24 mouse cellular contexts compared by ENCODE assay signal in genomic region chr11:73583188-73583587, GRCm38 (mm10). TPM values are rescaled to one million over a fixed set of nuclear protein-coding genes. Genes with fewer than 3 reads are reported as not detected.
DNase-seq lines count a peak whose midpoint lies in the region; ATAC-seq and TF ChIP-seq lines count a peak whose summit lies in the region.
"Not testable (repeated sequence)": the region's sequence is repeated elsewhere in the genome, so short reads cannot be mapped to it uniquely, and the experiment has no call there.
"Had no signal": no experiment of that assay in that cellular context is flagged by ENCODE, and none has a peak within 500 bp of the region (broad histone marks: within the 10 kb centered on the region; RNA-seq: fewer than 3 reads in every experiment).

No protein-coding gene starts in this region.

- H3K9ac ChIP-seq in MEL (ENCODE audit: control insufficient read depth, low read depth, low read length, poor library complexity, severe bottlenecking): peak overlapping the region; percentile 9; the same call in 1 of the 2 replicates
- H3K9ac ChIP-seq in liver, embryonic 11.5 days (ENCODE audit: low read depth, low read length); liver, embryonic 13.5 days; liver, embryonic 15.5 days: not testable (repeated sequence)

- not testable (repeated sequence) for H3K79me2 ChIP-seq in MEL (ENCODE audit: control insufficient read depth, insufficient read depth, low read length, poor library complexity)

- not testable (repeated sequence) for H3K27me3 ChIP-seq in MEL (ENCODE audit: control insufficient read depth in 1 of 2, insufficient read depth in 2 of 2, low read length in 2 of 2); heart, embryonic 10.5 days (ENCODE audit: insufficient read depth, poor library complexity, severe bottlenecking); liver, embryonic 11.5 days (replicated peaks; ENCODE audit: control insufficient read depth, insufficient read depth, low read length); liver, embryonic 13.5 days; liver, embryonic 15.5 days

- peak; percentile 88 to 89 for TF ChIP-seq EP300 in MEL (IDR thresholded peaks at IDR 0.05; ENCODE audit: low read depth in 1 of 2, low read length in 2 of 2)

- not testable (repeated sequence) for TF ChIP-seq CTCF in MEL (IDR thresholded peaks at IDR 0.05 in 2 of 3, conservative IDR thresholded peaks at IDR 0.05 in 1 of 3; ENCODE audit: control insufficient read depth in 1 of 3, insufficient read depth in 1 of 3, low read depth in 2 of 3, low read length in 3 of 3, poor library complexity in 1 of 3, severe bottlenecking in 1 of 3)

- not testable (repeated sequence) for TF ChIP-seq RAD21 in MEL (IDR thresholded peaks at IDR 0.05; ENCODE audit: low read depth, low read length)

- not testable (repeated sequence) for H3K4me2 ChIP-seq in liver, embryonic 11.5 days; liver, embryonic 13.5 days; liver, embryonic 15.5 days

- DNase-seq in MEL (ENCODE audit: low read depth, low spot score): peak; percentile 91
- peak; percentile 8 for DNase-seq in c-Kit-positive CD71-positive TER-119-negative erythroid progenitor cells, embryonic 14.5 days (ENCODE audit: low read depth)
- peak; percentile 76 for DNase-seq in heart, embryonic 10.5 days (ENCODE audit: low spot score)
- not testable (repeated sequence) for DNase-seq in liver, embryonic 11.5 days (ENCODE audit: low spot score)
- peak; percentile 21 for DNase-seq in liver, embryonic 13.5 days

- peaks cover 0 to 23% of the 10 kb centered on the region in 2 experiments; a peak in 2 of 4 replicates for H3K36me3 ChIP-seq in MEL (ENCODE audit: control insufficient read depth in 1 of 2, insufficient read depth in 2 of 2, low read length in 2 of 2)
- H3K36me3 ChIP-seq in heart, embryonic 10.5 days; liver, embryonic 11.5 days (ENCODE audit: control insufficient read depth, insufficient read depth, low read length); liver, embryonic 13.5 days; liver, embryonic 15.5 days (replicated peaks): not testable (repeated sequence)

- not testable (repeated sequence) for H3K9me3 ChIP-seq in MEL (replicated peaks; ENCODE audit: insufficient read depth, low read length); heart, embryonic 10.5 days; liver, embryonic 11.5 days (ENCODE audit: control insufficient read depth, low read length); liver, embryonic 13.5 days (replicated peaks); liver, embryonic 15.5 days (replicated peaks)

- WGBS in heart, embryonic 10.5 days: 65% methylated on average over 1 of the region's 1 CpGs
- WGBS in liver, embryonic 11.5 days: 56% methylated on average over 1 of the region's 1 CpGs
- 37% methylated on average over 1 of the region's 1 CpGs for WGBS in liver, embryonic 13.5 days (ENCODE audit: insufficient replicate concordance)
- 50% methylated on average over 1 of the region's 1 CpGs for WGBS in liver, embryonic 15.5 days (ENCODE audit: insufficient replicate concordance)

- H3K4me3 ChIP-seq in MEL (ENCODE audit: control insufficient read depth in 1 of 2, insufficient read depth in 1 of 2, low read depth in 2 of 2, low read length in 2 of 2); heart, embryonic 10.5 days; liver, embryonic 11.5 days (ENCODE audit: low read depth, low read length); liver, embryonic 13.5 days (replicated peaks); liver, embryonic 15.5 days (replicated peaks): not testable (repeated sequence)

- peaks cover 14 to 18% of the 10 kb centered on the region in 2 experiments for H3K4me1 ChIP-seq in MEL (ENCODE audit: control insufficient read depth in 1 of 2, insufficient read depth in 2 of 2, low read length in 2 of 2)
- not testable (repeated sequence) for H3K4me1 ChIP-seq in heart, embryonic 10.5 days; liver, embryonic 11.5 days (replicated peaks; ENCODE audit: control insufficient read depth, insufficient read depth, low read length); liver, embryonic 13.5 days (replicated peaks); liver, embryonic 15.5 days (replicated peaks)

- ATAC-seq in liver, embryonic 11.5 days (replicated peaks; ENCODE audit: low FRiP score): peak; percentile 76
- ATAC-seq in liver, embryonic 13.5 days (ENCODE audit: low read depth): peak; percentile 74
- peak; percentile 47; the same call in 1 of the 2 replicates for ATAC-seq in liver, embryonic 15.5 days (ENCODE audit: insufficient read depth)

- peak overlapping the region; percentile 80 for H3K27ac ChIP-seq in MEL (ENCODE audit: control insufficient read depth, low read depth, low read length)
- not testable (repeated sequence) for H3K27ac ChIP-seq in heart, embryonic 10.5 days; liver, embryonic 11.5 days (ENCODE audit: low read depth, low read length); liver, embryonic 13.5 days; liver, embryonic 15.5 days (replicated peaks)

- not testable (repeated sequence) for TF ChIP-seq POLR2A in MEL (IDR thresholded peaks at IDR 0.05; ENCODE audit: control insufficient read depth in 1 of 2, insufficient read depth in 1 of 2, low read depth in 1 of 2, low read length in 2 of 2, poor library complexity in 1 of 2)

TF ChIP-seq in MEL, 35 proteins besides CTCF, POLR2A, EP300 and RAD21:
- TF ChIP-seq ETS1 (IDR thresholded peaks at IDR 0.05; ENCODE audit: low read depth, low read length) (peak; percentile 69), MAZ (IDR thresholded peaks at IDR 0.05; ENCODE audit: low read depth, low read length) (peak; percentile 55; the same call in 1 of the 2 replicates), HCFC1 (IDR thresholded peaks at IDR 0.05; ENCODE audit: low read depth, low read length) (0 out of 2 replicates have a peak, but pooled peaks have one; percentile 40), JUND (IDR thresholded peaks at IDR 0.05; ENCODE audit: low read depth, low read length) (peak; percentile 89), SIN3A (IDR thresholded peaks at IDR 0.05; ENCODE audit: low read length) (peak; percentile 75), RCOR1 (IDR thresholded peaks at IDR 0.05; ENCODE audit: low read depth, low read length) (peak; percentile 85), BHLHE40 (IDR thresholded peaks at IDR 0.05; ENCODE audit: borderline replicate concordance, low read depth, low read length) (0 out of 2 replicates have a peak, but pooled peaks have one; percentile 24), TAL1 (IDR thresholded peaks at IDR 0.05; ENCODE audit: low read length) (peak; percentile 67), MYC (IDR thresholded peaks at IDR 0.05; ENCODE audit: low read depth, low read length) (peak; percentile 52; the same call in 1 of the 2 replicates), TCF12 (IDR thresholded peaks at IDR 0.05; ENCODE audit: low read depth, low read length) (peak; percentile 89), GATA1 (IDR thresholded peaks at IDR 0.05; ENCODE audit: low read depth, low read length) (peak; percentile 91)

RNA-seq across cellular contexts. Expression of gene Olfr385, which starts 9.6 kb away (rescaled TPM):
- not detected in 2 replicates for total RNA-seq in MEL (2012; rRNA removed)
- not detected for polyA plus RNA-seq in MEL (2012; ENCODE audit: insufficient read depth in 1 of 2, insufficient read length in 2 of 2, low read depth in 1 of 2, low replicate concordance in 2 of 2, missing spikeins in 1 of 2)
- polyA plus RNA-seq in heart, embryonic 10.5 days (2016; fragmentation: Nextera tagmentation; extraction: Ambion mirVana): not detected in 2 replicates
- polyA plus RNA-seq in liver, embryonic 11.5 days (2014; fragmentation: Nextera tagmentation; extraction: Ambion mirVana): not detected in 2 replicates
- not detected in 2 replicates for polyA plus RNA-seq in liver, embryonic 13.5 days (2015; fragmentation: Nextera tagmentation; extraction: Ambion mirVana)
- not detected in 2 replicates for polyA plus RNA-seq in liver, embryonic 15.5 days (2015; fragmentation: Nextera tagmentation; extraction: Ambion mirVana)
- total RNA-seq: adrenal gland, adult 18-20 months; adrenal gland, adult 8-10 months; adrenal gland, postnatal 14 days; adrenal gland, postnatal 36 days; CH12.LX; forebrain, postnatal 0 days; G1E had no signal
- polyA plus RNA-seq: activated CD4-positive, CD25-positive, alpha-beta regulatory T cell, adult 4 months; CD4-positive, CD25-positive, alpha-beta regulatory T cell, adult 4 months; cerebellum, adult 2 months; cortical plate, adult 2 months; embryonic facial prominence, embryonic 10.5 days; embryonic facial prominence, embryonic 12.5 days; embryonic facial prominence, embryonic 14.5 days; forebrain, embryonic 11.5 days; forebrain, embryonic 13.5 days; forebrain, embryonic 15.5 days; forebrain, postnatal 0 days; G1E; Patski had no signal

RNA-seq across cellular contexts. Expression of gene Olfr384, which starts 15.2 kb away (rescaled TPM):
- not detected in 2 replicates for total RNA-seq in MEL (2012; rRNA removed)
- polyA plus RNA-seq in MEL (2012; ENCODE audit: insufficient read depth in 1 of 2, insufficient read length in 2 of 2, low read depth in 1 of 2, low replicate concordance in 2 of 2, missing spikeins in 1 of 2): not detected
- polyA plus RNA-seq in heart, embryonic 10.5 days (2016; fragmentation: Nextera tagmentation; extraction: Ambion mirVana): not detected in 2 replicates
- not detected in 2 replicates for polyA plus RNA-seq in liver, embryonic 11.5 days (2014; fragmentation: Nextera tagmentation; extraction: Ambion mirVana)
- polyA plus RNA-seq in liver, embryonic 13.5 days (2015; fragmentation: Nextera tagmentation; extraction: Ambion mirVana): not detected in 2 replicates
- polyA plus RNA-seq in liver, embryonic 15.5 days (2015; fragmentation: Nextera tagmentation; extraction: Ambion mirVana): not detected in 2 replicates
- total RNA-seq: adrenal gland, adult 18-20 months; adrenal gland, postnatal 14 days; adrenal gland, postnatal 36 days; CH12.LX; forebrain, postnatal 0 days had no signal
- polyA plus RNA-seq: activated CD4-positive, CD25-positive, alpha-beta regulatory T cell, adult 4 months; CD4-positive, CD25-positive, alpha-beta regulatory T cell, adult 4 months; cerebellum, adult 2 months; cortical plate, adult 2 months; embryonic facial prominence, embryonic 10.5 days; embryonic facial prominence, embryonic 12.5 days; embryonic facial prominence, embryonic 14.5 days; forebrain, embryonic 11.5 days; forebrain, embryonic 13.5 days; forebrain, embryonic 15.5 days; forebrain, postnatal 0 days; G1E; Patski had no signal
